Mouse (Mus musculus) retina, postnatal 7 days (tissue): ENCODE measurements around the gene 4930595D18Rik.

Source experiments
- DNase-seq: peaks from one replicate; pipeline ENCODE4 v3.0.0-alpha.2; 2012; ENCODE audit warnings: low read depth, low spot score

Gene 4930595D18Rik

GRCm38 (mm10) chr12:111184476-111184875 lies at the start of gene 4930595D18Rik:
TSS of gene 4930595D18Rik (minus strand) at chr12:111184491.
- no peak for DNase-seq

DNA sequence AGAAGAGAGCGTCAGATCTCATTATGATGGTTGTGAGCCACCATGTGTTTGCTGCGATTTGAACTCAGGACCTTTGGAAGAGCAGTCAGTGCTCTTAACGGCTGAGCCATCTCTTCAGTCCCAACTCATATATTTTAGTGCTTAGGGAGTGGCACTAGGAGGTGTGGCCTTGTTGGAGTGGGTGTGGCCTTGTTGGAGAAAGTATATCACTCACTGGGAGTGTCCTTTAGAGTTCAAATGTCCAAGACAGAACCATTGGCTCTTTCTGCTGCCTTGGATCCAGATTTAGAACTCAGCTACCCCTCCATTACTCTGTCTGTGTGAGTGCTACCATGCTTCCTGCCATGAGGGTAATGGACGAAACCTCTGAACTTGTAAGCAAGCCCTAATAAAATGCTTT lies 49.5 kb upstream of the 4930595D18Rik start:
- DNase-seq = no peak

DNA sequence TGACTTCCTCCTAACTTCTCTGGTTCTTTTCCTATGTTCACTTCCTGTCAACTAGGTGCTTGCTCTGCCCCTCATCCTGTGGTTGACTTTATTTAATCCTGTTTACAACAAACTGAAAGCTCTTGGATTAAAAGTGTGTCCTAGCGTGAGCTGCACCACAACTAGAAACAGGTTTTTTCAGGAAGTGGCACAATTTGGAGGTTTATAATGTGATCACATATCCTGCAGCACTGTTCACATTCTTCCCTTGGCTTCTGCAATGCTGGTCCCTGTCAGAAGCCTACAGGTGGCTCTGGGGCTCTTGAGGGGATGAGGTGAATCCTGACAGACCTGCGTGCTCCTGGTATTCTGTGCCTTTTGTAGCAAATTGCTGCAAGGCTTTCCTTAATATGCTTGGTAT lies 46.5 kb upstream of the 4930595D18Rik start:
- no peak for DNase-seq

- DNase-seq = no peak
These were observed 44.2 kb upstream of the 4930595D18Rik start for GRCm38 (mm10) chr12:111228488-111228887.

DNA sequence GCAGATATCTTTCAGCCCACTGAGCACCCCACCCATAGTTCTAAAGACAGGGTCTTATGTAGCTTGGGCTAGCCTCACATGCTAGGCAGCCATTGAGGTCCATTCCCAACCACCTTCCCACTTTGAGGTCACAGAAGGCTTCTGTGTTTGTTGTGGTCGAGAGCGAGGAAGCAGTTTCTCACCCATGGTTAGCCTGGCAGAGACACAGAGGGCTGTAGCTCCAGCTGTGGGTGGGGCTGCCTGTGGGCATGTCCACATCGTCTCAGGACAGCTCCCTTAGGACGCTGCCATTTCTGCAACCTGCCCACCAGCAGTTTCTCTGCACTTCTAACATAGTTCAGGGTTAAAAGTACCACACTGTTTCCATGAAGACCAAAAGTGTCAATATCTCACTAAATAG lies 43.1 kb upstream of the 4930595D18Rik start:
- no peak for DNase-seq

DNA sequence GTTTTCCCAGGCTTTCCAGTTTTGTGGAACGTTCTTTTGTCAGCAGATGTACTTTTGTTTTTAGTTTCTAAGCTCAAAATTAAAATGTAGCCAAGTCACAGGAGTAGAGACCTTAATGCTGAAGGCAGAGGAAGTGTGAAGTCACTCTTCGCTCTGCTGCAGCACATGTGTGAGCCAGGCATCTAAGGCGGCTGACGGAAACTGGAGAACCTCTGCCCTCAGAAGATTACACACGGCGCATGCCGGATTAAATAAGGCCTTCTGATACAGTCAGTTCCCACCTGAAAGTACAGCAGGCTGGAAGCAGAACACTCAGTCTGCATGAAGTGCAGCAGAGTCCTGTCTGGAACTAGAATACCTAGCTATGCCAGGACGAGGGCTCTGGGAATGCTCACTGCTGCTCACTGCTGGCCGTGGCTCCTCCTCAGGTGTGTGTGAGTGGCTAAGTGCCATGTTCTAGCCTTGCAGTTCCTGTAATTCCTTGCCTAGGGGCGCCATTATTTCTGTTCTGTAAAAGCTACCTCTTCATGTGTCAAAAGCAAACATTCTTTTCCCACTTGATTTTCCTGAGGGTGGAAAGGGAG lies 41.0 kb upstream of the 4930595D18Rik start:
- DNase-seq = no peak

DNA sequence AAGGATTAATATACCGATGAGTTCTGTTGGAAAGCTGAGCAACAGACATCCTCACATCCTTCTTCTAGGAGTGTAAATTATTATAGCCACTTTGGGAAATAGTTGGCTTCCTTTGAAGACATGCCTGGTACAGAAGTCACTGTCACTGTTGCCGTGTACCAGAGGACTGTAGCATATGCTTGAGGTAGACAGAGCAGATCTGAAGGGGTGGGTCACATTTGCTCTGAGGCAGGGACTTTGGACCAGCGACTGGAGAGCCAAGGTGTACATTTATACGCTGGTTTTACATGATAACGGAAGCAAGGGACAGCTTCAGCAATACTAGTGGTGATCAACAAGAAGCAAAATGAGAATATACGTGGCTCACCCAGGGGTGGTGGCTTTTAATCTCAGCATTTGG lies 34.6 kb upstream of the 4930595D18Rik start:
- DNase-seq = no peak

GRCm38 (mm10) chr12:111211729-111212128 lies 27.4 kb upstream of the 4930595D18Rik start:
- no peak for DNase-seq

DNA sequence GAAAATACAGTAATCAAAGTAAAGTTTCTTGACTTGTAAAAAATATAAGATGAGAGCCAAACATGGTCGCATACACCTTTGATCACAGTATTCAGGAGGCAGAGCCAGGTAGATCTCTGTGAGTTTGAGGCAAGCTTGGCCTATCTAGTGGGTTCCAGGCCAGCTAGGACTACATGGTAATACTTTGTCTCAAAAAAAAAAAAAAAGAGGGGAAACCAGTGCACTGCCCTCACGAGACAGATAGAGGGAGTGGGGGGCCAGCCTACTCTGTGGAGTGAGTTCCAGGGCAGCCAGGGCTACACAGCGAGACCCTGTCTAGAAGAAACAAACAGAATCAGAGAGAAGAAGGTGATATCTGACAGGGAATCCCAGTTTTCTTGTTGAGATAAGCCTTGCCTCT lies 23.4 kb upstream of the 4930595D18Rik start:
- DNase-seq = no peak

- no peak for DNase-seq
These were observed 19.7 kb upstream of the 4930595D18Rik start for GRCm38 (mm10) chr12:111203945-111204344.

GRCm38 (mm10) chr12:111203076-111203475 lies 18.8 kb upstream of the 4930595D18Rik start:
- no peak for DNase-seq

DNA sequence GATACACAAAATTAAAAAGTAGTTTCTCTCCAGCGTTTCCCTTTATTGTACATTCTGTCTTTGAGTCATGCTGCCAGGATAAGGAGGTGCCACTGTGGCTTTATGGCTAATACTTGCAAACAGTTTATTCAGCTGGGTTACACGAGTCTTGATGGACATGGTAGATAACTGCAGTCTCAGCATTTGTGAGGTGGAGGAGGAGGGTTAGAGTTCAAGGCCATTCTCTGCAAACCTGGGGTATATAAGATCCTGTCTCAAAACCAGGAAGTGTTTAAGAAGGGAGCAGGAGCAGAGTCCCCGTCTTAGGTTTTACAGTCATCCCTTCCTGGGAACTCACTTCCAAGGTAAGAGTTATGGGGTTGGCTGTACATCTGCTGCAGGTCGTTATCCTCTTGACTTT lies 12.3 kb upstream of the 4930595D18Rik start:
- DNase-seq = no peak

DNA sequence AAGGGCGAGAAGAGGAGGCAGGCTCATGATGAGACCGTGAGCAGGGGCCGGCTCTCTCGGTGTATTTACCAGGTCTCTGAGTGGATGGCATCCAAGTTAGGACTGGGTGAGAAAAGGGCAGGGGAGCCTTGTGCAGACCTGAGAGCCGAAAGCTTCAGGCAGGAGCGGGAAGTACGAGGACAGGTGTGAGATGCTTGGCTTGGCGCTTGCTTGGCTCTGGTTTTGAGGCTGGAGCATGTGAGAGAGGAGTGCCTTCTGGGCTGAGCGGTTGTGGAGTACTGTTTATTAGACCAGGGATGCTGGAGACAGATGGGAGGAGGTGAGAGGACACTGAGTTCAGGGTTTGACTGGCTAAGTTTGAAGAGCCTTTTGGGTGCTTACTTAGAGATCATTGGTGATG lies 9.0 kb upstream of the 4930595D18Rik start:
- no peak for DNase-seq

GRCm38 (mm10) chr12:111192777-111193176 lies 8.5 kb upstream of the 4930595D18Rik start:
- DNase-seq = no peak

- no peak for DNase-seq
These were observed 6.6 kb upstream of the 4930595D18Rik start for GRCm38 (mm10) chr12:111190891-111191290.

DNA sequence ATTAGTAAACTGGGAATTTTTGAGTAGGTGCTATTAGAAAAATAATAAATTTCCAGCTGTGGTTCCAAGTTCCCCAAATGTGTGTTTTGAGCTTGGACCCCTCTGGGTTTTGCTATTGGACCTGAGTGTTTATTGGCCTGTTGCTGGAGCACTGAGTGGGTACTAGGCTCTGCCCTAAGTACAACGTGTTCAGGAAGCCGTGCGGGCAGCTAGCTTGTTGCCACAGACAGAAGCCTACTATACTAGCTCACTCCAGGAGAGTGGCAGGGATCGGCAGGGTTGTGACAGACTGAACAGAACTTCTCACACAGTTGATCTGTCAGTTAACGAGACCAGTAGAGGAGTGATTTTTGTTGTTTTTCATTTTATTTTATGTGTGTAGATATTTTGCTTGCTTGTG lies 6.1 kb upstream of the 4930595D18Rik start:
- no peak for DNase-seq

DNA sequence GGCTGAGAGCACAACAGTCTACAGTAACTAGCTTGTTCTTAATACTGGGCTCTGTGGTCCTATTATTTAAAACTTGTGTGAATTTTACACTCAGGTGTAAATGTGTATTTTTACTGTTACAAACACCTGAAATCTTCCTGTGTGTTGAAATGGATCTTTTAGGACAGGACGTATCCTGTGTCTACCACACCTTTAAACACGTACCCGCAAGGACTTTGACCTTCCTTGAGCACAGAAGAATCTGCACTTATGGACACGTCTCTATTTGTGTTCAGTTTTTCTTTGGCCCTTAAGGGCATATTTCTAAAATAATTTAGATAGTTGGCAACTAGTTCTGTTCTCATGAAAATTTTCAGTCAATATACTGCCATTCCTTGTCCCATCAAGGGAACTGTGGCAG lies 4.0 kb upstream of the 4930595D18Rik start:
- no peak for DNase-seq

DNA sequence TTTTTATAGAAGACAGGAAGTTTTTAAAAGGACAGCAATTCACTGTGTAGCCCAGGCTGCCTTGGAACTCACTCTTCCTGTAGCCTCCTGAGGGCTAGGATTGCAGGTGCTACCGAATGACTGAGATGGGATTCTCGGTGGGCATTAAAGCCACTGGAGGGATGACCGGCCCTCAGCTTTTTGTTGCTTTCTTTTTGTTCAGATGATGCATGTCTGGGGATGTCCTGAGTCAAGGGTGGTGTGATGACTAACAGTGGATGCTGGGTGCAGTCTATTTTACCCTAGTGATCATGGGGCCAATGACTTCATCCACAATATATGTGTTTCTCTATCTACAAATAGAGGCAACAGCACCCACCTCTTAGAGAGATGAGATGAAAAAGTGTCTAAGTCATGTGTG lies 2.7 kb upstream of the 4930595D18Rik start:
- DNase-seq = no peak

DNA sequence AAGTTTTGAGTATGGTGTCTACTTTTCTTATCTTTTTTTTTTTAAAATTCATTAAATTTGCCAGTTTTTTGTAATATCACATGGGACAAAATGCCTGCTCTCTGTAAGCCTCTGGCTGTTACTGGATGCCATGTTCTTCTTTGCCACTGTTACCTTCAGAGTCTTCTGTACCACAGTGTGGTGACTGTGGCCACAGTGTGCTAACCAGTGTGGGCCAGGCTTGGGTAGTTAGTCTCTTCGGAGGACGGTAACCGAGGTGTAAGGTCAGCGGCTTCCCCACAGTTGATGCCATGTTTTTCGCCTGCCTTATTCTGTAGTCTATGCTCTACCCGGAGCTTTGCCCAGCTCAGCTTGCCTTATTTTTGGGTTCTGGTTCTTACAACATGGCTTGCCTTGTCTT lies 1.9 kb downstream of the 4930595D18Rik start:
- no peak for DNase-seq

DNA sequence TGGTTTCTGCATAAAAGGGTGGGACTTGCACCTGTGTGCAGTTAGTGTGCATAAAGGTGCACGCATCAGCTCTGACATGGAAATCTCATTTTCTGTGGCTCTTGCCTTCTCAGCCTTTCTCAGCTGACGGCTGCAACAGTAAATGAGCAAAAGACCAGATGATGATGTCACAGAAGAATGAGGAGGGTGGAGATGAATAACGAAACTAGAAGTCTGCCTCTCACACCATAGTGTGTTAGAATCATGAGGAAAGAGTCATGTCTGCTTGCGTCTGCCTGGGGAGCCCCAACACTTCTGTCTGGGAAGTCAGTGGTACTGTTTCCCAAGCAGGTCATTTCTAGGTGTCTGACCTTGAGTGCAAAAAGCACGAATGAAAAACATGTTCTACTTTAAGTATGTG lies 2.4 kb downstream of the 4930595D18Rik start:
- DNase-seq = no peak

- DNase-seq = no peak
These were observed 5.5 kb downstream of the 4930595D18Rik start for GRCm38 (mm10) chr12:111178772-111179171.

DNA sequence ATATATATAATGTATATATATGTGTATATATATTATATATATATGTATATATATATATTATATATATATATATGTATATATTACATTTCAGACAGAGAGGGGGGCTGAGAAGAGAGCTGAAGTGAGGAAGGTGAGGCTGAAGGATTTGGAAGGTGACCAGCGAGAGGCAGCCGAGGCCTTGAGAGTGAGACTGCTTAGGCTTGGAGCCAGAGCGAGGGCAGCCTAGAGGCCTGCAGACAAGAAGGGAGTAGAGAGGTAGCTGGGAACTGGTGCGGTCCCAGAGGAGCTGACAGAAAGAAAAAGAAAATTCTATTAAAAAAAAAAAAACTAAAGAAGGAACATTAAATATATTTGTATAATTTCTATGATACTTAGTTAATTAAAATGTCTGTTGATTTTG lies 15.4 kb downstream of the 4930595D18Rik start:
- no peak for DNase-seq

GRCm38 (mm10) chr12:111166681-111167289 lies 17.5 kb downstream of the 4930595D18Rik start:
- no peak for DNase-seq
